Mouse (Mus musculus) E14TG2a.4 (cell line): ENCODE measurements around the gene Arl6ip5.

Experiments
- H3K27me3 ChIP-seq: 2 replicates; pipeline ENCODE4 v1.6.1; 2014; ENCODE audit warnings: low read length, control low read depth; ENCODE audit not compliant: insufficient read depth
- H3K36me3 ChIP-seq: 2 replicates; pipeline ENCODE4 v1.6.1; 2014; ENCODE audit warnings: low read length, control low read depth; ENCODE audit not compliant: insufficient read depth
- H3K4me1 ChIP-seq: replicated peaks from 2 replicates; pipeline ENCODE4 v1.6.1; 2014; ENCODE audit warnings: low read depth, low read length, control low read depth
- H3K4me3 ChIP-seq: replicated peaks from 2 replicates; pipeline ENCODE4 v1.5.1; 2014; ENCODE audit warnings: mild to moderate bottlenecking, low read length
- H3K9me3 ChIP-seq: 2 replicates; pipeline ENCODE4 v1.6.1; 2014; ENCODE audit warnings: low read length, control low read depth
- CTCF ChIP-seq: conservative IDR thresholded peaks from 2 replicates; pipeline ENCODE4 v1.5.1; 2014; ENCODE audit warnings: low read length
- NANOG ChIP-seq: IDR thresholded peaks from 2 replicates; pipeline ENCODE4 v1.6.1; 2014; ENCODE audit warnings: borderline replicate concordance, low read length, mixed read lengths
- POU5F1 ChIP-seq: IDR thresholded peaks from 2 replicates; pipeline ENCODE4 v1.6.1; 2014; ENCODE audit warnings: low read length, borderline replicate concordance

Gene Arl6ip5

GRCm38 (mm10) chr6:97210191-97210961, at the start of gene Arl6ip5:
TSS of gene Arl6ip5 (plus strand) at chr6:97210689.
- H3K36me3 ChIP-seq: peaks cover 21% of the 10 kb centered on the region; the same call in 1 of the 2 replicates
- no peak for TF ChIP-seq CTCF
- TF ChIP-seq POU5F1: no peak
- no peak for TF ChIP-seq NANOG
- peak within 1 kb of the TSS; percentile 90 for H3K4me3 ChIP-seq
- H3K9me3 ChIP-seq: peaks cover 7% of the 10 kb centered on the region; the same call in 1 of the 2 replicates
- peaks cover 59% of the 10 kb centered on the region for H3K4me1 ChIP-seq
- H3K27me3 ChIP-seq: no peaks in the 10 kb centered on the region

- Histone ChIP-seq H3K9me3 (no peaks in the 10 kb centered on the region), H3K4me1 (peaks cover 31% of the 10 kb centered on the region), H3K4me3 (no peak overlapping the region), H3K36me3 (peaks cover 46% of the 10 kb centered on the region), H3K27me3 (no peaks in the 10 kb centered on the region)
- TF ChIP-seq NANOG (no peak), CTCF (no peak)
These were observed 34.8 kb upstream of the Arl6ip5 start for GRCm38 (mm10) chr6:97175716-97176115.

GRCm38 (mm10) chr6:97178491-97179366, 31.8 kb upstream of the Arl6ip5 start, which contains the start of gene Tmf1:
TSS of gene Tmf1 (minus strand) at chr6:97179122.
- peaks cover 44% of the 10 kb centered on the region for H3K36me3 ChIP-seq
- TF ChIP-seq CTCF (no peak), POU5F1 (no peak), NANOG (no peak)
- H3K4me1 ChIP-seq: peaks cover 31% of the 10 kb centered on the region
- H3K4me3 ChIP-seq: peak within 1 kb of the TSS; percentile 96
- H3K9me3 ChIP-seq: no peaks in the 10 kb centered on the region
- no peaks in the 10 kb centered on the region for H3K27me3 ChIP-seq

- Histone ChIP-seq H3K4me1 (peaks cover 31% of the 10 kb centered on the region), H3K9me3 (no peaks in the 10 kb centered on the region), H3K4me3 (peak overlapping the region; percentile 96), H3K36me3 (peaks cover 48% of the 10 kb centered on the region), H3K27me3 (no peaks in the 10 kb centered on the region)
- no peak for TF ChIP-seq POU5F1
- no peak; the same call in 1 of the 2 replicates for TF ChIP-seq NANOG
- no peak for TF ChIP-seq CTCF
These were observed 31.1 kb upstream of the Arl6ip5 start for GRCm38 (mm10) chr6:97179367-97179828.

GRCm38 (mm10) chr6:97200437-97200836, 10.1 kb upstream of the Arl6ip5 start:
- Histone ChIP-seq H3K36me3 (peaks cover 61% of the 10 kb centered on the region), H3K27me3 (no peaks in the 10 kb centered on the region), H3K4me3 (no peak overlapping the region), H3K4me1 (peaks cover 41% of the 10 kb centered on the region), H3K9me3 (no peaks in the 10 kb centered on the region)
- TF ChIP-seq POU5F1 (no peak), CTCF (peak; percentile 13; the same call in 1 of the 2 replicates)

GRCm38 (mm10) chr6:97202477-97202876, 8.0 kb upstream of the Arl6ip5 start:
- Histone ChIP-seq H3K27me3 (no peaks in the 10 kb centered on the region), H3K9me3 (no peaks in the 10 kb centered on the region), H3K4me1 (peaks cover 56% of the 10 kb centered on the region), H3K36me3 (peaks cover 41% of the 10 kb centered on the region), H3K4me3 (no peak overlapping the region)
- TF ChIP-seq CTCF (no peak), NANOG (no peak), POU5F1 (no peak)

GRCm38 (mm10) chr6:97204252-97204869, 6.1 kb upstream of the Arl6ip5 start:
- H3K36me3 ChIP-seq: peaks cover 26% of the 10 kb centered on the region
- H3K4me3 ChIP-seq: peak overlapping the region; percentile 98
- TF ChIP-seq CTCF (no peak), POU5F1 (no peak), NANOG (no peak)
- no peaks in the 10 kb centered on the region for H3K27me3 ChIP-seq
- H3K4me1 ChIP-seq: peaks cover 74% of the 10 kb centered on the region
- H3K9me3 ChIP-seq: no peaks in the 10 kb centered on the region

- H3K9me3 ChIP-seq: no peaks in the 10 kb centered on the region
- H3K4me1 ChIP-seq: peaks cover 80% of the 10 kb centered on the region
- no peak for TF ChIP-seq POU5F1
- H3K36me3 ChIP-seq: peaks cover 24% of the 10 kb centered on the region
- peak overlapping the region; percentile 98 for H3K4me3 ChIP-seq
- no peaks in the 10 kb centered on the region for H3K27me3 ChIP-seq
These were observed 5.5 kb upstream of the Arl6ip5 start for GRCm38 (mm10) chr6:97204952-97205351.
